Mouse (Mus musculus): Measurements from ENCODE around the gene Iqsec1. TPM values are rescaled to one million over a fixed set of nuclear protein-coding genes. Genes with fewer than 3 reads are reported as not detected.

The Iqsec1 gene
- total RNA-seq (2023) = 100 to 1,000 TPM; 245 to 274 TPM

GRCm38 (mm10) chr6:90988648-90989317, at the start of gene Iqsec1:
Iqsec1 (minus strand) TSS chr6:90988685.

Other genes with a start within 250 kb of the Iqsec1 start
- 100 to 1,000 TPM; 103 to 119 TPM for gene Nup210, start 128.1 kb upstream of the Iqsec1 start, total RNA-seq (2023)
- gene Hdac11, start 168.0 kb upstream of the Iqsec1 start, total RNA-seq (2023) = under 1 TPM; 0.35 to 0.64 TPM
- gene Fbln2, start 223.8 kb upstream of the Iqsec1 start, total RNA-seq (2023) = under 1 TPM in 1 of 2 experiments, not detected in 1; 0.16 TPM